Mouse (Mus musculus) heart, embryonic 16.5 days (tissue): ENCODE results near the gene Grik2. TPM values are rescaled to one million over a fixed set of nuclear protein-coding genes. Genes with fewer than 3 reads are reported as not detected.

Experiments
- ATAC-seq: fragments of 200-750 bp; cut with Nextera tagmentation; replicated peaks from 2 replicates; pipeline ENCODE4 v1.8.0; 2017; ENCODE audit warnings: moderate number of reproducible peaks; ENCODE audit not compliant: insufficient read depth, low FRiP score; ENCODE audit errors: extremely low read depth
- H3K27ac ChIP-seq: fragments of 300-500 bp; sonication (generic); 2 replicates; pipeline ENCODE4 v1.5.1; 2014; ENCODE audit warnings: mild to moderate bottlenecking, low read length, control low read depth, moderate library complexity
- H3K27me3 ChIP-seq: fragments of 300-500 bp; sonication (generic); 2 replicates; pipeline ENCODE4 v1.6.1; 2014; ENCODE audit warnings: low read length, mixed read lengths; ENCODE audit not compliant: control insufficient read depth, insufficient read depth
- H3K36me3 ChIP-seq: fragments of 300-500 bp; sonication (generic); 2 replicates; pipeline ENCODE4 v1.6.1; 2014; ENCODE audit not compliant: control insufficient read depth, insufficient read depth
- H3K4me1 ChIP-seq: fragments of 300-500 bp; sonication (generic); 2 replicates; pipeline ENCODE4 v1.6.1; 2014; ENCODE audit warnings: low read length, mixed read lengths; ENCODE audit not compliant: control insufficient read depth, insufficient read depth
- H3K4me2 ChIP-seq: fragments of 300-500 bp; sonication (generic); 2 replicates; pipeline ENCODE4 v1.6.1; 2014; ENCODE audit warnings: low read depth, mild to moderate bottlenecking, control low read depth, low read length
- H3K4me3 ChIP-seq: fragments of 300-500 bp; sonication (generic); 2 replicates; pipeline ENCODE4 v1.5.1; 2014; ENCODE audit warnings: mild to moderate bottlenecking, control low read depth, low read length
- H3K9ac ChIP-seq: fragments of 300-500 bp; sonication (generic); 2 replicates; pipeline ENCODE4 v1.6.1; 2014; ENCODE audit warnings: low read length, control low read depth
- H3K9me3 ChIP-seq: fragments of 300-500 bp; sonication (generic); replicated peaks from 2 replicates; pipeline ENCODE4 v1.6.1; 2016; ENCODE audit warnings: low read length; ENCODE audit not compliant: control insufficient read depth
- WGBS: fragments of 180-500 bp; shearing (Covaris S2); extraction: QIAGEN DNeasy Blood & Tissue Kit; methylation state at CpG from one replicate; pipeline ENCODE4 v1.1.7; 2014; 5-methylcytosine and 5-hydroxymethylcytosine counted together
- polyA plus RNA-seq: library from polyadenylated mRNA; unstranded; fragments of >200 nt; fragmentation: Nextera tagmentation; extraction: Ambion mirVana; gene quantifications from 2 replicates; pipeline ENCODE4 v1.2.1, GENCODE M21; 2015

Gene Grik2
- polyA plus RNA-seq, 1 experiment from 2014 or later = 0.92 TPM

GRCm38 (mm10) chr10:49785477-49785876 lies 3.1 kb downstream of the Grik2 start:
- H3K27ac ChIP-seq = no peak overlapping the region
- H3K4me1 ChIP-seq = 0 out of 2 replicates have a peak, but pooled peaks cover 5% of the 10 kb centered on the region
- peaks cover 18% of the 10 kb centered on the region for H3K27me3 ChIP-seq
- H3K9me3 ChIP-seq = no peaks in the 10 kb centered on the region
- no peak overlapping the region for H3K4me2 ChIP-seq
- no peak for ATAC-seq
- no peaks in the 10 kb centered on the region for H3K36me3 ChIP-seq
- no peak overlapping the region for H3K9ac ChIP-seq
- WGBS = 29% methylated on average over 2 of the region's 2 CpGs
- no peak overlapping the region for H3K4me3 ChIP-seq

GRCm38 (mm10) chr10:49784831-49785230 lies 3.7 kb downstream of the Grik2 start:
- Histone ChIP-seq H3K9ac (no peak overlapping the region), H3K4me2 (no peak overlapping the region), H3K9me3 (no peaks in the 10 kb centered on the region), H3K27me3 (peaks cover 18% of the 10 kb centered on the region), H3K4me1 (0 out of 2 replicates have a peak, but pooled peaks cover 5% of the 10 kb centered on the region), H3K4me3 (no peak overlapping the region), H3K27ac (no peak overlapping the region), H3K36me3 (no peaks in the 10 kb centered on the region)
- WGBS = 7% methylated on average over 2 of the region's 2 CpGs
- ATAC-seq = no peak

GRCm38 (mm10) chr10:49782741-49783691 lies 5.5 kb downstream of the Grik2 start:
- Histone ChIP-seq H3K27ac (no peak overlapping the region), H3K9ac (peak overlapping the region; percentile 10), H3K36me3 (no peaks in the 10 kb centered on the region), H3K4me1 (0 out of 2 replicates have a peak, but pooled peaks cover 5% of the 10 kb centered on the region), H3K27me3 (peaks cover 10% of the 10 kb centered on the region; the same call in 1 of the 2 replicates), H3K9me3 (no peaks in the 10 kb centered on the region), H3K4me2 (peak overlapping the region; percentile 88), H3K4me3 (peak overlapping the region; percentile 54)
- under 1% methylated on average over 44 of the region's 44 CpGs for WGBS
- ATAC-seq = peak; percentile 37; the same call in 1 of the 2 replicates

DNA sequence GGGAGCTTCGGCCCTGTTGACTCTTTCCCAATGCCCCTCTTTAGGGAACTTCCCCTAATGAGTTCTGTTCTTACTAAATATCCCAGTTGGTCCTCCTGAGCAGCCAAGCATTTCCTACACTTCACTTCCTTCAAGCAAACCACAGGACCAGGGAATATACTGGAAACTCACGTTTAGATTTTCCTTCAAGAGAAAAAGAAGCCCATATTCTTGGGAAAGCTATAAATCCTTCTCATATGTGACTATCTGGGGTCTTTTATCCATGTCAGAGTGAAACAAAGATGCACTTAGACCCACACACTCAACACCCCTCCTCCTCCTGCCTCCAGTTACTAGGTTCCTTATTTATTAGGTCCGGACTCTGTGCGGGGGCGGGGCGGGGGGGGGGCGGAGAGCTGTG lies 6.5 kb downstream of the Grik2 start:
- H3K4me1 ChIP-seq = 0 out of 2 replicates have a peak, but pooled peaks cover 5% of the 10 kb centered on the region
- H3K27me3 ChIP-seq = peaks cover 9% of the 10 kb centered on the region; the same call in 1 of the 2 replicates
- 8% methylated on average over 7 of the region's 7 CpGs for WGBS
- H3K4me3 ChIP-seq = peak overlapping the region; percentile 54
- H3K9ac ChIP-seq = no peak overlapping the region
- ATAC-seq = no peak
- H3K4me2 ChIP-seq = peak overlapping the region; percentile 88
- H3K36me3 ChIP-seq = no peaks in the 10 kb centered on the region
- no peaks in the 10 kb centered on the region for H3K9me3 ChIP-seq
- no peak overlapping the region for H3K27ac ChIP-seq

DNA sequence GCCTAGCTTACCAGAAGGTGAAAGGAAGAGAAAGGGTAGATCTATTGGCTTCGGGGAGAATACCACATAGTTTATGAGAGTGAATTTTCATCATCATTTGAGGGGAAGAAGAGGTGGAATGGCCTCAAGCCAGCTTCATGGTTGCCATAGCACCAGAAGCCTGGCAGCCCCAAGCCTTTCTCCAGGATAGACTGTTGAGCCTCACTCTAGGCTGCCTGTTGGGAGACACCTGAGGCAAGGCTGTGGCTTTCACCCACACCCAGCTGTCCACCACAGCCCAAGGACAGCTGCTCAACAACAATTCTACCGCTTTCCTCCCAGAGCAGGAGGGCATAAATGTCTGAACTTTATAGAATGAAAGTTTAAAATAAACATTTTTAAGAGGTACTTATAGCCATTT lies 8.1 kb downstream of the Grik2 start:
- ATAC-seq = no peak
- Histone ChIP-seq H3K4me1 (0 out of 2 replicates have a peak, but pooled peaks cover 5% of the 10 kb centered on the region), H3K27me3 (peaks cover 5% of the 10 kb centered on the region; the same call in 1 of the 2 replicates), H3K4me3 (no peak overlapping the region), H3K27ac (no peak overlapping the region), H3K9me3 (no peaks in the 10 kb centered on the region), H3K9ac (no peak overlapping the region), H3K4me2 (no peak overlapping the region), H3K36me3 (no peaks in the 10 kb centered on the region)
- 62% methylated on average over 2 of the region's 2 CpGs for WGBS

GRCm38 (mm10) chr10:49768897-49769296 lies 19.7 kb downstream of the Grik2 start:
- Histone ChIP-seq H3K4me3 (no peak overlapping the region), H3K4me2 (no peak overlapping the region), H3K27ac (no peak overlapping the region), H3K27me3 (no peaks in the 10 kb centered on the region), H3K9me3 (no peaks in the 10 kb centered on the region), H3K9ac (no peak overlapping the region), H3K36me3 (no peaks in the 10 kb centered on the region), H3K4me1 (no peaks in the 10 kb centered on the region)
- no peak for ATAC-seq

DNA sequence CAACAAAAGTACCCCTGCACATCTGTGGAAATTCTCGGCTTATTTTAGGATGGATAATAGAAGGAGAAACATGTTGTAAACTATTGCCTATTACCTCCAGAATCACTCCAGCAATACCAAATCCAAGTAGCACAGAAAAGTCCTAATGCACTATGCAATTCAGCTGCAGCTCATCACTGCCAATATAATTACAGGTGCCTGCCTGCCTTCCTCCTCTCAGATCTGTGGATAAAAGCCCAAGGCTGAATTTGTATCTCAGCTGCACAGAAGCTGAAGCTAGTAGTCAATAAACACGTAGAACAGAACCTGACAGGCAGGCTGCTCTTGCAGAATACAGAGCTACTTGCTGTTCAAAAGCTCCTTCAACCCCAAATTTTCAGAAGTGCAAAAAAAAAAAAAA lies 21.0 kb downstream of the Grik2 start:
- H3K4me1 ChIP-seq = no peaks in the 10 kb centered on the region
- no peaks in the 10 kb centered on the region for H3K9me3 ChIP-seq
- H3K4me3 ChIP-seq = no peak overlapping the region
- no peak overlapping the region for H3K27ac ChIP-seq
- no peak for ATAC-seq
- H3K9ac ChIP-seq = no peak overlapping the region
- H3K27me3 ChIP-seq = no peaks in the 10 kb centered on the region
- WGBS = 68% methylated on average over 2 of the region's 2 CpGs
- no peaks in the 10 kb centered on the region for H3K36me3 ChIP-seq
- no peak overlapping the region for H3K4me2 ChIP-seq

- no peaks in the 10 kb centered on the region for H3K36me3 ChIP-seq
- H3K4me1 ChIP-seq = no peaks in the 10 kb centered on the region
- no peak overlapping the region for H3K9ac ChIP-seq
- H3K9me3 ChIP-seq = no peaks in the 10 kb centered on the region
- no peak for ATAC-seq
- H3K27ac ChIP-seq = no peak overlapping the region
- WGBS = 64% methylated on average over 2 of the region's 2 CpGs
- H3K4me2 ChIP-seq = no peak overlapping the region
- H3K4me3 ChIP-seq = no peak overlapping the region
- H3K27me3 ChIP-seq = no peaks in the 10 kb centered on the region
Observed at GRCm38 (mm10) chr10:49762607-49763006, 26.0 kb downstream of the Grik2 start.

DNA sequence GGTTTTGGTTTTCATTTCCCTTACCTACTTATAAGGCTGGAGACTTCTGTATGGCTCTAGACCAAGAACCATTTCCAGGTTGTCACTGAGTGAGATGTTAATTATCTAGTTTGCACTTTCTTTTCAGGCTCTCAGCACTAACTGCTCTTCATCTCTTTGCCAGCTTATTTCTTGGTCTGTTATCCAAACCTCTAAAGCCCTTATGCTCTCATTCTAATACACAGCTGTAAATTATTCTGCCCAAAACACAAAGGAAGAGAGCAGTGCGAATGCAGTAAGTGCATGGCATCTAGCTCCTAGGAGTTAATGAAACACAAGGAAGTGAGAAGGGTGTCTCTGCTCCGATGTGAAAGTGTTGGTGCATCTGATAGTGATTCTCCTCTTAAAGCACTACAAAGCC lies 36.8 kb downstream of the Grik2 start:
- ATAC-seq = no peak
- Histone ChIP-seq H3K36me3 (no peaks in the 10 kb centered on the region), H3K27ac (no peak overlapping the region), H3K4me3 (no peak overlapping the region), H3K27me3 (no peaks in the 10 kb centered on the region), H3K4me2 (no peak overlapping the region), H3K4me1 (no peaks in the 10 kb centered on the region), H3K9ac (no peak overlapping the region), H3K9me3 (no peaks in the 10 kb centered on the region)
- WGBS = 68% methylated on average over 2 of the region's 2 CpGs
